Mouse (Mus musculus): ENCODE results near the gene Sp140. TPM values are rescaled to one million over a fixed set of nuclear protein-coding genes. Genes with fewer than 3 reads are reported as not detected.
A peak's percentile ranks its signal among the peaks of the same experiment; 100 is the strongest.

The Sp140 gene
- polyA plus RNA-seq, 1 experiment from 2014 or later = 1.2 TPM

- Histone ChIP-seq H3K9me3 (ENCODE audit: control insufficient read depth, low read length) (no peaks in the 10 kb centered on the region), H3K4me1 (ENCODE audit: control insufficient read depth, insufficient read depth, low read length) (no peaks in the 10 kb centered on the region), H3K9ac (ENCODE audit: low read length) (no peak overlapping the region), H3K27me3 (ENCODE audit: control insufficient read depth, insufficient read depth, low read length) (no peaks in the 10 kb centered on the region), H3K36me3 (ENCODE audit: control insufficient read depth, insufficient read depth, low read length) (no peaks in the 10 kb centered on the region), H3K4me2 (ENCODE audit: low read depth, severe bottlenecking) (no peak overlapping the region), H3K4me3 (ENCODE audit: low read depth, low read length) (no peak overlapping the region), H3K27ac (replicated peaks; ENCODE audit: low read depth, low read length) (no peak overlapping the region)
- ATAC-seq (ENCODE audit: insufficient number of reproducible peaks, low FRiP score, low TSS enrichment, low read depth) = no peak
- no peak for DNase-seq (ENCODE audit: low spot score)
Measured at GRCm38 (mm10) chr1:85664266-85664665, 64.1 kb downstream of the Sp140 start.

GRCm38 (mm10) chr1:85680226-85680625 is 80.0 kb downstream of the Sp140 start:
- ATAC-seq (ENCODE audit: insufficient number of reproducible peaks, low FRiP score, low TSS enrichment, low read depth) = 0 out of 2 replicates have a peak, but pooled peaks have one; percentile 31
- H3K27ac ChIP-seq (replicated peaks; ENCODE audit: low read depth, low read length) = no peak overlapping the region
- H3K9me3 ChIP-seq (ENCODE audit: control insufficient read depth, low read length) = no peaks in the 10 kb centered on the region; the same call in 1 of the 2 replicates
- no peaks in the 10 kb centered on the region for H3K36me3 ChIP-seq (ENCODE audit: control insufficient read depth, insufficient read depth, low read length)
- H3K27me3 ChIP-seq (ENCODE audit: control insufficient read depth, insufficient read depth, low read length) = no peaks in the 10 kb centered on the region
- no peaks in the 10 kb centered on the region for H3K4me1 ChIP-seq (ENCODE audit: control insufficient read depth, insufficient read depth, low read length)
- 51% methylated on average over 4 of the region's 4 CpGs for WGBS
- no peak overlapping the region for H3K9ac ChIP-seq (ENCODE audit: low read length)
- no peak for DNase-seq (ENCODE audit: low spot score)
- no peak overlapping the region for H3K4me2 ChIP-seq (ENCODE audit: low read depth, severe bottlenecking)
- H3K4me3 ChIP-seq (ENCODE audit: low read depth, low read length) = no peak overlapping the region

- H3K36me3 ChIP-seq (ENCODE audit: control insufficient read depth, insufficient read depth, low read length) = no peaks in the 10 kb centered on the region
- H3K9me3 ChIP-seq (ENCODE audit: control insufficient read depth, low read length) = no peaks in the 10 kb centered on the region; the same call in 1 of the 2 replicates
- H3K4me3 ChIP-seq (ENCODE audit: low read depth, low read length) = no peak overlapping the region
- no peak overlapping the region for H3K27ac ChIP-seq (replicated peaks; ENCODE audit: low read depth, low read length)
- 45% methylated on average over 5 of the region's 5 CpGs for WGBS
- ATAC-seq (ENCODE audit: insufficient number of reproducible peaks, low FRiP score, low TSS enrichment, low read depth) (no peak), DNase-seq (ENCODE audit: low spot score) (no peak)
- H3K4me2 ChIP-seq (ENCODE audit: low read depth, severe bottlenecking) = no peak overlapping the region
- H3K27me3 ChIP-seq (ENCODE audit: control insufficient read depth, insufficient read depth, low read length) = no peaks in the 10 kb centered on the region
- H3K4me1 ChIP-seq (ENCODE audit: control insufficient read depth, insufficient read depth, low read length) = no peaks in the 10 kb centered on the region
- no peak overlapping the region for H3K9ac ChIP-seq (ENCODE audit: low read length)
Measured at GRCm38 (mm10) chr1:85686666-85687065, 86.5 kb downstream of the Sp140 start.

- ATAC-seq (ENCODE audit: insufficient number of reproducible peaks, low FRiP score, low TSS enrichment, low read depth) (no peak), DNase-seq (ENCODE audit: low spot score) (no peak)
- no peaks in the 10 kb centered on the region; the same call in 1 of the 2 replicates for H3K9me3 ChIP-seq (ENCODE audit: control insufficient read depth, low read length)
- H3K4me2 ChIP-seq (ENCODE audit: low read depth, severe bottlenecking) = no peak overlapping the region
- no peaks in the 10 kb centered on the region for H3K27me3 ChIP-seq (ENCODE audit: control insufficient read depth, insufficient read depth, low read length)
- no peaks in the 10 kb centered on the region for H3K4me1 ChIP-seq (ENCODE audit: control insufficient read depth, insufficient read depth, low read length)
- no peaks in the 10 kb centered on the region for H3K36me3 ChIP-seq (ENCODE audit: control insufficient read depth, insufficient read depth, low read length)
- no peak overlapping the region for H3K4me3 ChIP-seq (ENCODE audit: low read depth, low read length)
- no peak overlapping the region for H3K27ac ChIP-seq (replicated peaks; ENCODE audit: low read depth, low read length)
- WGBS = 34% methylated on average over 5 of the region's 5 CpGs
- no peak overlapping the region for H3K9ac ChIP-seq (ENCODE audit: low read length)
Measured at GRCm38 (mm10) chr1:85687346-85687745, 87.2 kb downstream of the Sp140 start.

GRCm38 (mm10) chr1:85690544-85690943 is 90.4 kb downstream of the Sp140 start:
- Histone ChIP-seq H3K4me2 (ENCODE audit: low read depth, severe bottlenecking) (no peak overlapping the region), H3K9ac (ENCODE audit: low read length) (no peak overlapping the region), H3K27me3 (ENCODE audit: control insufficient read depth, insufficient read depth, low read length) (no peaks in the 10 kb centered on the region), H3K27ac (replicated peaks; ENCODE audit: low read depth, low read length) (no peak overlapping the region), H3K4me3 (ENCODE audit: low read depth, low read length) (no peak overlapping the region), H3K36me3 (ENCODE audit: control insufficient read depth, insufficient read depth, low read length) (no peaks in the 10 kb centered on the region), H3K9me3 (ENCODE audit: control insufficient read depth, low read length) (no peaks in the 10 kb centered on the region), H3K4me1 (ENCODE audit: control insufficient read depth, insufficient read depth, low read length) (no peaks in the 10 kb centered on the region)
- 90% methylated on average over 3 of the region's 3 CpGs for WGBS
- DNase-seq (ENCODE audit: low spot score) (no peak), ATAC-seq (ENCODE audit: insufficient number of reproducible peaks, low FRiP score, low TSS enrichment, low read depth) (no peak)

GRCm38 (mm10) chr1:85692281-85692680 is 92.1 kb downstream of the Sp140 start:
- Histone ChIP-seq H3K4me1 (ENCODE audit: control insufficient read depth, insufficient read depth, low read length) (no peaks in the 10 kb centered on the region), H3K27ac (replicated peaks; ENCODE audit: low read depth, low read length) (no peak overlapping the region), H3K4me3 (ENCODE audit: low read depth, low read length) (no peak overlapping the region), H3K36me3 (ENCODE audit: control insufficient read depth, insufficient read depth, low read length) (no peaks in the 10 kb centered on the region), H3K27me3 (ENCODE audit: control insufficient read depth, insufficient read depth, low read length) (no peaks in the 10 kb centered on the region), H3K9ac (ENCODE audit: low read length) (no peak overlapping the region), H3K4me2 (ENCODE audit: low read depth, severe bottlenecking) (no peak overlapping the region), H3K9me3 (ENCODE audit: control insufficient read depth, low read length) (no peaks in the 10 kb centered on the region)
- ATAC-seq (ENCODE audit: insufficient number of reproducible peaks, low FRiP score, low TSS enrichment, low read depth) = no peak
- WGBS = 69% methylated on average over 1 of the region's 1 CpGs
- no peak for DNase-seq (ENCODE audit: low spot score)

GRCm38 (mm10) chr1:85693280-85693679 is 93.1 kb downstream of the Sp140 start:
- WGBS = 88% methylated on average over 3 of the region's 3 CpGs
- no peaks in the 10 kb centered on the region for H3K27me3 ChIP-seq (ENCODE audit: control insufficient read depth, insufficient read depth, low read length)
- no peaks in the 10 kb centered on the region for H3K36me3 ChIP-seq (ENCODE audit: control insufficient read depth, insufficient read depth, low read length)
- no peak overlapping the region for H3K4me3 ChIP-seq (ENCODE audit: low read depth, low read length)
- no peaks in the 10 kb centered on the region for H3K4me1 ChIP-seq (ENCODE audit: control insufficient read depth, insufficient read depth, low read length)
- H3K4me2 ChIP-seq (ENCODE audit: low read depth, severe bottlenecking) = no peak overlapping the region
- no peaks in the 10 kb centered on the region for H3K9me3 ChIP-seq (ENCODE audit: control insufficient read depth, low read length)
- H3K27ac ChIP-seq (replicated peaks; ENCODE audit: low read depth, low read length) = no peak overlapping the region
- ATAC-seq (ENCODE audit: insufficient number of reproducible peaks, low FRiP score, low TSS enrichment, low read depth) (no peak), DNase-seq (ENCODE audit: low spot score) (no peak)
- H3K9ac ChIP-seq (ENCODE audit: low read length) = no peak overlapping the region

Other genes with a start within 250 kb of the Sp140 start
- gene G530012D18Rik, start 24.7 kb upstream of the Sp140 start, polyA plus RNA-seq (2014; fragmentation: Nextera tagmentation; extraction: Ambion mirVana) = not detected in 2 replicates
- gene Sp110, start 1.6 kb upstream of the Sp140 start, polyA plus RNA-seq (2014; fragmentation: Nextera tagmentation; extraction: Ambion mirVana) = 0.64 TPM in 2 replicates
- gene Sp100, start 49.6 kb downstream of the Sp140 start, polyA plus RNA-seq (2014; fragmentation: Nextera tagmentation; extraction: Ambion mirVana) = 0.17 and 0.65 TPM in 2 replicates
- 0.64 and 0.70 TPM in 2 replicates for gene A630001G21Rik, start 178.3 kb downstream of the Sp140 start, polyA plus RNA-seq (2014; fragmentation: Nextera tagmentation; extraction: Ambion mirVana)
- 40.3 and 45.2 TPM in 2 replicates for gene Cab39, start 193.1 kb downstream of the Sp140 start, polyA plus RNA-seq (2014; fragmentation: Nextera tagmentation; extraction: Ambion mirVana)